Mouse (Mus musculus) spleen, embryonic (tissue): ENCODE results near the gene Palld.

Source experiments
- CTCF ChIA-PET: fragments of 350-600 bp; sonication (Branson Sonifier 250); formaldehyde crosslinking; loops from one replicate; lab custom pipeline; 2022; lab: Charles Lee

Palld gene

DNA sequence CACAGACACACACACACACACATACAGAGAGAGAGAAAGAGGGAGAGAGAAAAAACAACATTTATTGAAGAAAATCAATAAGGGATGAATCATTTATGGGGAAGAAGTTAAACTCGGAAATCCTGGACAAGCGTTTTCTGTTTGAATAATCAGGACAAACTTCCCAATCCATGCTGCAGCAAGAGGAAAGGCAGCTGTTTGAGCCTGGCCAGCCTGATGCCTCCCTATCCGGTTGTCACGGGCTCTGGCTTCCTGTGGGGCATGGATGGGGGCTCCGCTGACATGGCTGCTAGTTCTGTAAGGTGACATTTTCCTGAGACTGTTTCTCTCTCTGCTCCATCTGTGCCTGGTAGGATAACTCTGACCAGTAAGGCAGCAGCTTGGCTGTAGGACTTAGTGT lies 343.0 kb downstream of the Palld start:
- CTCF ChIA-PET, result no interaction called here

GRCm38 (mm10) chr8:61558051-61558846 lies 344.2 kb downstream of the Palld start:
- CTCF ChIA-PET, result no interaction called here

DNA sequence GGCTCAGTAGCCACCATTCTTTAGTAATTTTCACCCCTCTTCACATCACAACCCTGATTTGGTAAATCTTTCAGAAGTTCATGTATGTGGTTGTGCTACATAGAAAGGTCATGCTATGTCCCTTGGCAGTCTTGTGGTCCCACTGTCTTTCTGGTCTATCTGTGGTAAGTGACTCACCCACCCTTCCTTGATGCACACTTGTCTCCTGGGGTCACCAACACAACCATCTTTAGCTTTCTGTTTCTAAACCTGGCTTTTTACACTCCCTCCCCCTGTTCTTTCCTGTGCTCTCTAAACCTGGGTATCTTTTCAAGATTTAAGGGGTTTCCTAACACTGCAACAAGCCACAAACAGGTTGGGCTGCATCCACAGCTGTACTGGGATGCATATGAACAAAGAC lies 345.5 kb downstream of the Palld start:
- CTCF ChIA-PET, result no interaction called here

DNA sequence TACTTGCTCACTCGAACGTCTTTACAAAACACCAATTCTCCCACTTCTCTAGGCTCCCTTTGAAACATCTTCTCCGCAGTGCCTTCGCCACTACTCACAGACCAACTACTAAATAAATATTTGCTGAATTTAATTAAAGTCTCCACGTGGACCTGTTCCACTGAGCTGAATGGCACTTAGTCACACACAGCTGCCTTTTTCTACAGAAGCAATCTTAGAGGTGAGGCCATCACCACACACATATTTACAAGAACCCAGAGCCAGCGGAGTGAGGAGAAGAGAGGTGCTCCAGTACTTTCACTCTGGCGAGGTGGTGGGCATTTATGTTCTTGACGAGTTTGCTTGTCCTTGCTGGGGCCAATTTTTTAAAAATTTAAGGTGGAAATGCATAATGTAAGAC lies 346.3 kb downstream of the Palld start:
- CTCF ChIA-PET, result no interaction called here

- CTCF ChIA-PET, result no interaction called here
These were observed 347.1 kb downstream of the Palld start for GRCm38 (mm10) chr8:61555343-61555742.

- CTCF ChIA-PET, result no interaction called here
These were observed 349.6 kb downstream of the Palld start for GRCm38 (mm10) chr8:61552755-61553402.

GRCm38 (mm10) chr8:61552221-61552620 lies 350.3 kb downstream of the Palld start:
- CTCF ChIA-PET, result no interaction called here

- CTCF ChIA-PET, result no interaction called here
These were observed 352.3 kb downstream of the Palld start for GRCm38 (mm10) chr8:61550006-61550748.

GRCm38 (mm10) chr8:61549585-61549984 lies 352.9 kb downstream of the Palld start:
- CTCF ChIA-PET, result no interaction called here

DNA sequence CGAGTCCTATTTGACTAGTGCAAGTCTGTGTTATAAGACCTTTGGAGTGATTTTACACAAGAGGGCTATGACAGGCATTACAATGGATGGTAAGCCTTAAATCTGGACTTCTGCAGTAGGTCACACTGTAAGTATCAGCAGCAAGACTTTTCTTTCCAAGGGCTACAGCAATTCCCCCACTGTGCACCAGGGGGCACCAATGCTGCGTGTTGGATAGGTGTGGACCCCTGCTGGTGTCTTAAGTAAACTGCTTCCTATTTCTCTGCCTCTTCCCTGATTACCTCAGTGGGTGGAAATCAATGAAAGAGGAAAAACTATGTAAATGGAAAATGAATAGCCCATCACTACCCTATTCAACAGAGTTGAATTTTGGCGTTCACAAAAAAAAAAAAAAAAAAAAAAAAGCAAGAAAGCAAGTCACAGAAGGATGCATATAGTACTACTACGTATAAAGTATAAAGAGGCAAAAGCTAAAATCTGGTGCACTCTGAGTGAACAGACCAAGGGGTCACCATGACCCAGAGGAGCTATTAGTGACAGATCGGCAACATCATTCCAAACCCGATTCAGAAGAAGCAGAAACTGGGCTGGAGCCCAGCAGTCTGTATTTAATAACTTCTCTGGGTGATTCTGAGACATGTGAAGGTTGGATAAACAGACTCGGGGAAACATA lies 362.5 kb downstream of the Palld start:
- CTCF ChIA-PET, result interaction anchor here (0.6 to 0.7 kb wide), 4 partner anchors 18 to 444 kb away, joined by 3 to 9 read pairs (median 4); no protein-coding TSS in a partner anchor

- CTCF ChIA-PET, result no interaction called here
These were observed 365.0 kb downstream of the Palld start for GRCm38 (mm10) chr8:61537471-61537870.

GRCm38 (mm10) chr8:61535472-61535871 lies 367.0 kb downstream of the Palld start:
- CTCF ChIA-PET, result no interaction called here

DNA sequence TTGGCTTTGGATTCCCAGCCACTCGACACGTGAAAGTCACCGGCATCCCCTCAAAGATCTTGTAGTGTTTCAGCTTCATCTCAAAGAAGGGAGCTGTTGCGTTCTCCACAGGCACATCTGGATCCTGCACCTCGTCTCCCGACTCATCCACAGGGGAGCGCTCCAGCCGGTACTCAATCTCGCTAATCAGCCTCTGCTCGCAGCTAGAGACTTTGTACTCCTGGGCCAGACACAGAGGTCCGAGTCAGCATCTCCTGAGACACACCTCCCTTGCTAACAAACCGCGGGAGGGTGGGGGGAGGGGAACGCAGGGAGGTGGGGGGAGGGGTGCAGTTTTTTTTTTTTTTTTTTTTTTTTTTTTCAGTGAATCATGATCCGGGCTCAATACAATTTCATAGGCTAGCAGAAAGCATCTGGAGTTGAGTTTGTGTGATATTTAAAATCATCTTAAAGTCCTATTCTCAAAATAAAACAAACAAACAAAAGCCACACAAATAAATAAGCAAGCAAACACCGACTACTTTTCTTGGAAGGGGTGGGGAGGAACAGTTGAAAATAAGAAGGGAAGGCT lies 369.0 kb downstream of the Palld start:
- CTCF ChIA-PET, result no interaction called here

GRCm38 (mm10) chr8:61532831-61533230 lies 369.7 kb downstream of the Palld start:
- CTCF ChIA-PET, result no interaction called here

- CTCF ChIA-PET, result no interaction called here
These were observed 370.3 kb downstream of the Palld start for GRCm38 (mm10) chr8:61531944-61532795.

GRCm38 (mm10) chr8:61528642-61529041 lies 373.8 kb downstream of the Palld start:
- CTCF ChIA-PET, result no interaction called here

- CTCF ChIA-PET, result no interaction called here
These were observed 374.3 kb downstream of the Palld start for GRCm38 (mm10) chr8:61528197-61528596.

DNA sequence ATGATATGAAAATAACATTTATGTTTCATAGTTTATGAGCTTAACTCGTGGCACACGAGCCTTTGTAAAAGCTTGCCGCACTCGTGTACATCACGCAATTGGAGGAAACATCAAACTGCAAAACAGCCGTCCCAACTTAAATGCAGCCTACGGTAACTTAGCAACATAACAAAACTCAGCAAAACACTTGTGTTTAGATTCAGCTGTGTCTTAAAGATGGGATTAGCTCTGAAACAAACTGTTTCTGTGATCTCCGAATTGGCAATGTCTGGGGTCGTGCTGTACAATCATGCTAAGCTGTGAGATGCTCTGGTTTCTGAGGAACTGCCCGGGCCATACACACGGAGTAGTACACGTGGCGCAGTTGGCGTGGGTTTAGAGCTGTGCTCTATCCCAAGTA lies 375.5 kb downstream of the Palld start:
- CTCF ChIA-PET, result no interaction called here

GRCm38 (mm10) chr8:61522132-61522531 lies 380.4 kb downstream of the Palld start:
- CTCF ChIA-PET, result interaction anchor here (0.6 kb wide), 2 partner anchors 18 to 299 kb away, joined by 3 read pairs; partner anchors contain the start of gene Sh3rf1

- CTCF ChIA-PET, result interaction anchor here (0.6 kb wide), 1 partner anchor 358 kb away, joined by 3 read pairs; no protein-coding TSS in a partner anchor
These were observed 384.8 kb downstream of the Palld start for GRCm38 (mm10) chr8:61517502-61518185.
